8 mouse cellular contexts compared by ENCODE assay signal in the genomic region with DNA sequence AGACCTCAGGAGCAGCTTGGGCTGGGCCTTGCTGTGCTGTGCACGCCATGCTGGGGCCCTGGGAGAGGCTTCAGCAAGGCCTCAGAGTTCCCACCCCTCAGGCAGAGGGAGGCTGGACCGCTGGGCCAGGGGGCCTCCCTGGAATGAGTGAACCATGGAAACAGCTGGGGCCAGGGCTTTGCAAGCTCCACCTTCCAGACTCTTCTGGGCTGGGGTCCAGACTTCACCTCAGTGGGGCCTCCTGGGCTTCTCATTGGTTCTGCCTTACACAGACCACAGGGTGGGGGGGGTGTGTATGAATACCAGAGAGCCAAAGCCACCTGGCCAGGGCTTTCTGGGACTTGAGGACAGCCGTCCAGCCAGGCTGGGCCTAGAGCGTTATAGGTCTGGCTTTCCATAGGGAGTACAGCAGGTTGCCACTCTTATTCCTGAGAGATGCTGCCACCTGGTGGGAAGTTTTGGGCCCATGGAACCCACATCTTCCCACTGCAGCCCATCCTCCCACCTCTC. TPM values are rescaled to one million over a fixed set of nuclear protein-coding genes. Genes with fewer than 3 reads are reported as not detected.
DNase-seq lines count a peak whose midpoint lies in the region; ATAC-seq and TF ChIP-seq lines count a peak whose summit lies in the region.

No protein-coding gene starts in this region.

- H3K27me3 ChIP-seq in testis, adult 2 months (ENCODE audit: control insufficient read depth, insufficient read depth, low read length), result no peaks in the 10 kb centered on the region
- peaks cover 8% of the 10 kb centered on the region; the same call in 1 of the 2 replicates for H3K27me3 ChIP-seq in midbrain, embryonic 13.5 days

- no peak overlapping the region for H3K4me2 ChIP-seq in midbrain, embryonic 13.5 days (replicated peaks)

- DNase-seq in testis, postnatal 14 days (ENCODE audit: low spot score), result no peak
- peak; percentile 36 for DNase-seq in embryo, embryonic 11.5 days (ENCODE audit: low read depth, low spot score)
- peak; percentile 79 for DNase-seq in heart, postnatal 4 days
- DNase-seq in left cerebral cortex, postnatal 4 days, result peak; percentile 50
- DNase-seq in spleen, adult 12 weeks (ENCODE audit: low spot score), result no peak
- DNase-seq in urinary bladder, adult 18-20 months (ENCODE audit: low spot score in 2 of 2), result no peak

- no peaks in the 10 kb centered on the region for H3K4me1 ChIP-seq in testis, adult 2 months (ENCODE audit: control insufficient read depth, insufficient read depth, low read length)
- no peaks in the 10 kb centered on the region for H3K4me1 ChIP-seq in midbrain, embryonic 13.5 days (replicated peaks)

- no peak overlapping the region for H3K27ac ChIP-seq in testis, adult 2 months (ENCODE audit: control insufficient read depth, insufficient read depth, low read depth, low read length)
- H3K27ac ChIP-seq in midbrain, embryonic 13.5 days, result no peak overlapping the region

- H3K9me3 ChIP-seq in midbrain, embryonic 13.5 days, result no peaks in the 10 kb centered on the region

- TF ChIP-seq POLR2A in testis, adult 2 months (IDR thresholded peaks at IDR 0.05; ENCODE audit: control insufficient read depth, low read depth, low read length), result no peak

- H3K9ac ChIP-seq in midbrain, embryonic 13.5 days (replicated peaks), result no peak overlapping the region

- H3K36me3 ChIP-seq in testis, adult 2 months (ENCODE audit: control insufficient read depth, insufficient read depth, low read length), result no peaks in the 10 kb centered on the region
- H3K36me3 ChIP-seq in midbrain, embryonic 13.5 days, result no peaks in the 10 kb centered on the region

- 33% methylated on average over 4 of the region's 4 CpGs for WGBS in midbrain, embryonic 13.5 days

- ATAC-seq in midbrain, embryonic 13.5 days, result peak; percentile 69

- TF ChIP-seq CTCF in testis, adult 2 months (IDR thresholded peaks at IDR 0.05; ENCODE audit: control insufficient read depth, insufficient read depth, insufficient replicate concordance, low read depth, low read length), result peak; percentile 21; the same call in 1 of the 2 replicates

- intact Hi-C loops in left cerebral cortex, postnatal 4 days (cut with DNase I), result loop anchor here (5.0 to 10.0 kb wide), 2 partner anchors 80 to 192 kb away; a partner anchor contains a TSS

- no peak overlapping the region for H3K4me3 ChIP-seq in testis, adult 2 months (ENCODE audit: control insufficient read depth, low read depth, low read length)
- H3K4me3 ChIP-seq in midbrain, embryonic 13.5 days (replicated peaks), result no peak overlapping the region

RNA-seq across cellular contexts. Expression of a gene that starts 7.3 kb away (rescaled TPM):
- polyA plus RNA-seq in testis, adult 2 months (2012; rRNA removed), result 1.1 and 1.5 TPM in 2 replicates
- under 1 TPM; 0.74 to 0.93 TPM for total RNA-seq in heart, postnatal 4 days (2021)
- total RNA-seq in left cerebral cortex, postnatal 4 days (2021), result under 1 TPM; 0.38 TPM
- polyA plus RNA-seq in midbrain, embryonic 13.5 days (2015; fragmentation: Nextera tagmentation; extraction: Ambion mirVana), result 0.95 and 1.2 TPM in 2 replicates

RNA-seq across cellular contexts. Expression of a gene that starts 18.1 kb away (rescaled TPM):
- 43.1 and 43.7 TPM in 2 replicates for polyA plus RNA-seq in testis, adult 2 months (2012; rRNA removed)
- total RNA-seq in heart, postnatal 4 days (2021), result 10 to 100 TPM; 32.6 to 33.9 TPM
- 10 to 100 TPM; 41.6 to 44.8 TPM for total RNA-seq in left cerebral cortex, postnatal 4 days (2021)
- polyA plus RNA-seq in midbrain, embryonic 13.5 days (2015; fragmentation: Nextera tagmentation; extraction: Ambion mirVana), result 102 and 104 TPM in 2 replicates

RNA-seq across cellular contexts. Expression of a gene that starts 19.0 kb away (rescaled TPM):
- polyA plus RNA-seq in testis, adult 2 months (2012; rRNA removed), result 1.6 and 1.8 TPM in 2 replicates
- total RNA-seq in heart, postnatal 4 days (2021), result 10 to 100 TPM; 51.7 to 55.3 TPM
- 1 to 10 TPM; 1.1 to 1.5 TPM for total RNA-seq in left cerebral cortex, postnatal 4 days (2021)
- polyA plus RNA-seq in midbrain, embryonic 13.5 days (2015; fragmentation: Nextera tagmentation; extraction: Ambion mirVana), result 0.82 and 0.89 TPM in 2 replicates

RNA-seq across cellular contexts. Expression of a gene that starts 34.6 kb away (rescaled TPM):
- 63.3 and 78.4 TPM in 2 replicates for polyA plus RNA-seq in testis, adult 2 months (2012; rRNA removed)
- 100 to 1,000 TPM; 600 to 620 TPM for total RNA-seq in heart, postnatal 4 days (2021)
- 100 to 1,000 TPM; 249 to 263 TPM for total RNA-seq in left cerebral cortex, postnatal 4 days (2021)
- 248 and 257 TPM in 2 replicates for polyA plus RNA-seq in midbrain, embryonic 13.5 days (2015; fragmentation: Nextera tagmentation; extraction: Ambion mirVana)

Comparison
In these comparisons a context has a peak if more than half of its experiments do, and no peak if none do; other contexts are left out.
1. DNase-seq: peak in embryo, embryonic 11.5 days (single experiment), heart, postnatal 4 days (single experiment) and left cerebral cortex, postnatal 4 days (single experiment); none in testis, postnatal 14 days (single experiment), spleen, adult 12 weeks (single experiment) and urinary bladder, adult 18-20 months (0 of 2).
2. RNA of a gene that starts 19.0 kb away (total RNA-seq): 51.7 to 55.3 TPM in heart, postnatal 4 days; 1.1 to 1.5 TPM in left cerebral cortex, postnatal 4 days; every median in the first group is over 10 times any median in the second.